Mouse (Mus musculus) layer of hippocampus, adult 11-12 months (tissue): ENCODE measurements around the gene Tmem59l.
A peak's percentile ranks its signal among the peaks of the same experiment; 100 is the strongest.

Experiments used
- DNase-seq: peaks from one replicate; pipeline ENCODE4 v3.0.0; 2022; ENCODE audit warnings: low spot score

The Tmem59l gene

DNA sequence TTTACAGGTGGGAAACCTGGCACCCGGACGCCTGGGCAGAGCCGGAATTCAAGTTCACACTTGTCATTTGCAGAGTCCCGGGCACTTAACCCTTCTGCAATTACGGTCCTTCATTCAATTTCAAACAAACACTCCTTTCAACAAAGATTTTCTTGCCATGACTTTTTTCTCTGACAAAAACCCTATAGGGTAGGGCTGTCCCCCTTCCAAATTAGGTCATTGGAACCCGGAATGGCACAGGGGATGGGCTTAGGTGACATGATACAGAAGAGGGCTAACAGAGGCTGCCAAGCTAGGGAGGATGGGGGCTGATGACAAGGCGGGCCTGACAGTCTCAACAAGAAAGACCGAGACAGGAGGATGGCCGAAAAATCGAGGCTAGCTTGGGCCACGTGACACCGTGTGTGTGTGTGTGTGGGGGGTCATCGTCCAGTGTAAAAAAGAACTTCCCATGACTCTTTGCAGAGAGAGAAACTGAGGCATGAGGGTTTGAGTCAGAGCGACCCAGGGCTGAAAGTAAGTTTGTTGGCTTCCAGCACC is 1.8 kb upstream of the Tmem59l start:
- no peak for DNase-seq

DNA sequence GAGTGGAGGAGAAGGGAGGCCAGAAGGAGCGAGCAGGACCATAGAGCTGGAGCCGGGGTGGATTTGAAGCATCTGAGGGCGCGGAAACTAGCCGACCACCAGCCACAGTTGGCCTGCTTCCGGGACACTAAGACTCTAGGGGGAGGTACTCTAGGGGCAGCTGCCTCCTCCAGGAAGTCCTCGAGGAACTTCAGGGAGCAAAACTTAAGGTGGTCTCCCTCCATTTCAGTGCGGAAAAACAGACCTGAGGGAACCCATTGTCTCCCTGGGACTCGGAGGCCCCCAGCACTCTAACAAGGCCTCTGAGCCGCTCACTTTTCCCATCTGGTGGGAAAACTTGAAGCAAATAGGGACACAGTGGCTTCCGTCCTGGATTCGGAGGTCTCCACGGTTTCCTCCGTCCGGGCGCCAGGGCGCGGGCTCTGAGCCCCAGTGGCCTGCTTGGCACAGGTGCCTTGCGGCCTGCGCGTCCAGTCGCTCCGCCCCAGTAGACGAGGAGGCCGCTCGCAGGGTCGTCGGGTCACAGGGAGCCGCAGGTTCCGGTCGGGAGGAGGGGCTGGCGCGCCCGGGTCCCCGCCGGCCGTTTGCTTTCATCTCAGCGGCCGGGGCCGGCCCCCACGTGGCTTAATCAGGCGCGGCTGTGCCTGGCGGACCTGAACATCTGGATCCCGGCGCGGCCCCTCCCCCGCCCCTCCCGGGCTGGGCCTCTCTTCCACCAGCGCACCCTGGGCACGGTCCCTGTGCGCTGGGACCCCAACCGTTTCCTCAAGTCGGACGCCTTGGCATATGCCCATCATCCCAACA is 1.0 kb upstream of the Tmem59l start:
- DNase-seq: no peak

DNA sequence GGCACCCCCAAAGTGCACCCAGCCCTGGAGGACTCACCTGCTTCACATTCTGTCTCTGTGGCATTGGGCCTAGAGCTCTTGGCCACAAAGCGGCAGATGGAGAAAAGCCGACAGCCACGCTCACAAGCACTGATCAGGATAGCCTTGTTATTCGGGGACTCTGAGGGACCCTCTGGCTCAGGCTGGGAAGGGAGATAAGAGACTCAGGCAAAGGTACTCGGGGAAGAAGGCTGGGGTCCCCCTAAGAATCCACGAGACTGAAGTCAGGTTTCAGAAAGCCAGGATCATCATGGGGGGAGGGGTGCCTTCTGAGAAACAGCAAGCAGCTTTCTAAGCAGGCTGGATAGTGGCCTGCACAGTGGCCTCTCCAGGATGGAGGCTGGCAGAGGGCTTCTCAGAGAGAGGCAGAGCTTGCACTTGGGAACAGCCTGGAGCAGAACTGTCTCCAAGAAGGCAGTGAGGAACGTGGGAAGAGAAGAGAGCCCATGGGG is 922 bp downstream of the Tmem59l start:
- DNase-seq: no peak

DNA sequence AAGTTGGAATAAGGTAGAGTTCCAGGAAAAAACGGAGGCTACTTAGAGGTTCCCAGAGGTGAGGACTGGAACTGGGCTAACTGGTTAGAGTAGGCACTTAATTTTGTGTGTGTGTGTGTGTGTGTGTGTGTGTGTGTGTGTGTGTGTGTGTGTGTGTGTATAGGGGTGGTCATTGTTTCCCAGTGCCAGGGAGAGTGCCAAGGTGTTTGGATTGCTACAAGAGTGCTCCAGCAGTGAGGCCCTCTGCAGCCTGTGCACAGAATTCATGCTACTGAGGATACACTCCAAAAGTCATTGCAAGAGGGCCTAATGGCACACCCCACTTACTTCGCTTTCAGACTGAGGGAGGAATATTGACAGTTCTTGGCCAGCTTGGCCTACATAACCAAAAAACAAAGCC is 4.2 kb downstream of the Tmem59l start:
- no peak for DNase-seq

DNA sequence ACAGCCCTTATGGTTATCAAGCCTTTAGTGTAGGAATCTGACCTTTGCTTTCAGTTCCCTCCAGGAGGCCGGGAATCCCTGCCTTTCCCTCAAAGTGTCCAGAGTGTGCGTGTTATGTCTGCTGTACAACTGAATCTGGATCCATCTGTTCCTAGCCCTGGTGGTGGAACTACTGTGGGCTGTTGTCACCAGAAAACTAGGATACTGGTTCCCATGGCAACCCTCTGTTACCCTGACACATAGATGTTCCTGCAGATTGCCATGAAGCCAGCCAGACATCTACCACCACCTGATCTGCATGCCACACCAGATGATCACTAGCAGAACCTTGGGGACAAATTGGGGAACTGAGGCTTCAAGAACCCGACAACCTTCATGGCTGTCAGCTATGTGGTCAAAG is 5.2 kb downstream of the Tmem59l start:
- peak; percentile 80 for DNase-seq

DNA sequence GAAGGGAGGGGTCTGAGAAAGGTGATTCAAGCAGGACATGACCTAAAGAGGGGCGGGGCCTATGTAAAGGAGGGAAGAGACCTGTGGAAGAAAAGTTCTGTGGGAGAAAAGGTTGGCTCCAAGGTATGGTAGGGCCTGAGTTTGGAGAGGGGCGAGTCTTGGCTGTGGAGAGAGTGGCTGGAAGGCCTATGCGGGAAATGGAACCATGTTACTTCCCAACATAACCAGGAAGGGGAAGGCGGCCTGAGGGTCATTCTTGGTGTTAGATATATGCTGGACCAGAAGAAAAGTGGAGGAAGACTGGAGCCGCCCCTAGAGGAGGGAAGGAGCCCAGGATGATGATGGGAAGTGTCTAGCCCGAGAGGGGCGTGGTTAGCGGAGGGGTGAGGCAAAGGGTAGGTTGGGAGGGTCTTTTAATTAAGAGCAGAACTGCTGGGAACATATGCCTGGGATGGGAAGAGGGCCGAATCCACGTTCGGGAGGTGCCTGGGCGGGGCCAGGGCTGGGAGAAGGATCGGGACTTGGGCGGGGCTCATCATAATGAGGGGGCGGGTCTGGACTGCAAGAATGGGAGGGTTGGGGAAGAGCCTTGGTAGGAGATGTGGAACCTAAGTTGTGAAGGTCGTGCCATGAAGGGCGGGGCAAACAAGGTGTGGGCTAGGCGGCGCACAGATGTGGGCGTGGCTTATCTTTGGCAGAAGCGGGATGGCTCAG is 9.7 kb downstream of the Tmem59l start:
- no peak for DNase-seq

DNA sequence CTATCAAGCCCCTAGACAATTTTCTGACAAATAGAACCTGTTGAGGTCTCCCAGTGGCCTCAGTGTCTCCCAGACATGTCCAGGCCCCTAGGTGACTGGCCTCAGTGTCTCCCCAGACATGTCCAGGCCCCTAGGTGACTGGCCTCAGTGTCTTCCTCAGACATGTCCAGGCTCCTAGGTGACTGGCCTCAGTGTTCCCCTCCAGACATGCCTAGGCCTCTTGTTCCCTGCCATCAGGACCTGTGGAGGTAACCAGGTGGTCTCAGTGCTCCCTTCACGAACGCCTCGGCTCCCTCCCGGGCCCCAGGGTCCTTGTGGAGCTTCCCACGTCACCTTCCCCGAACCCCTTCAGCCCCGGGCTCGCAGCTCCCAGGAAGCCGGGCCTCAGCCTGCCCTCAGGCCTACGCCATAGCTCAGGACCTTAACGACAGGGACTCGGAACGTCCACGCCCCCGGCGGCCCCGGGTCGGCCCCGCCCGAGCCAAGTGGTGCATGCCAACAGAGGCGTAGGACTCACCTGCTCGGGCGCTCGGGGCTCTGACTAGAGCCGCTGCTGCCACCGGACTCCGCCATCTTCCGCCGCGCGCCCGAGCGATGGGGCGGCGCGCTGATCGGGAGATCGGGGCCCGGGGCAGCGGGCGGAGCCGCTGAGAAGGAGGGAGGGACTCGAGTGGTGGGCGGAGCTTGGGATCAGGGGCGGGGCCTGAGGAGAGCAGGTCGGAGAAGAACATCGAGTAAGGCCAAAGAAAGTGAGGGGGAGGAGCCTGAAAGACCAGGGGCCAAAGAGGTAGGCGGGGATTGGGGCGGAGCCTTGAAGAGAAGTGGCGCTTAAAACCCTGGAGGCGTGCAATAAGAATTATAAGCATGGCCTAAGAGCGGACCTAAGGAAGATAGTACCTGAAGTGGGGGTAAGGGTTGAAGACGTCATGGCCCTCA is 10.6 kb downstream of the Tmem59l start, which contains the start of gene Klhl26:
Gene Klhl26, minus strand, starts transcription at position 636 of the 936 bp plus-strand sequence.
- DNase-seq: peak; percentile 93

DNA sequence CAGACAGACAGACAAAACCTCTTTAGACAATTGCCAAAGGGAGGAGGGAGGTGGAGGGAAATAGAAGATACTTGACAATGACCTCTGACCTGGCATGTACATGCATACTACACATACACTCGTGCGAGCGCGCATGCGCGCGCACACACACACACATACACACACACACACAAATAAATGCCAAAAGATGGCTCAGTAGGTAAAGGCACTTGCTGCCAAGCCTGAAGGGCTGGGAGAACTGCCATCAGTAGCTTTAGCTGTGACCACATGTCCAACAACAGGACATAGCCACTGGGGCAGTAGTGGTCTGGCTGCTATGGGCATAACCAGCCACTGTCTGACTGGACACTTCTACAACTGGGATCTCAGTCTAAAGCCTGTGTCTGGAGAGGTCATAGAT is 15.3 kb downstream of the Tmem59l start:
- no peak for DNase-seq

DNA sequence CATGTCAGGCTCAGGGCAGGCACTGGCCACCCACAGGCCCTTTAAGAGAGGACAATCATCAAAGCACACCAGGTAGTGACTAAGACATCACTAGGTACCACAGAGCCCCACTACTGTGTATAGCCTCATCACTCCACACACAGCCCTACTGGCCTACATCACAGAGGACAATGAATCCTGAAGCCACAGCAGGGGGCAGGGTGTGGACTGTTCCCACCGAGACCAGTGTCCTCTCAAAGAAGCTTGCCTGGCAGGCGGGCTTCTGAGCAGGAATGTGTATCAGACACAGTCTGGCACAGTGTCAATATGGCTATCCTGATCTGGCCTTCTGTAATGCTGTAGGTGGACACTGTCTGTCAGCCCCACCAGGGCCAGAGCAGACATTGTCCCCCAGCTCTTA is 17.2 kb downstream of the Tmem59l start:
- no peak for DNase-seq

DNA sequence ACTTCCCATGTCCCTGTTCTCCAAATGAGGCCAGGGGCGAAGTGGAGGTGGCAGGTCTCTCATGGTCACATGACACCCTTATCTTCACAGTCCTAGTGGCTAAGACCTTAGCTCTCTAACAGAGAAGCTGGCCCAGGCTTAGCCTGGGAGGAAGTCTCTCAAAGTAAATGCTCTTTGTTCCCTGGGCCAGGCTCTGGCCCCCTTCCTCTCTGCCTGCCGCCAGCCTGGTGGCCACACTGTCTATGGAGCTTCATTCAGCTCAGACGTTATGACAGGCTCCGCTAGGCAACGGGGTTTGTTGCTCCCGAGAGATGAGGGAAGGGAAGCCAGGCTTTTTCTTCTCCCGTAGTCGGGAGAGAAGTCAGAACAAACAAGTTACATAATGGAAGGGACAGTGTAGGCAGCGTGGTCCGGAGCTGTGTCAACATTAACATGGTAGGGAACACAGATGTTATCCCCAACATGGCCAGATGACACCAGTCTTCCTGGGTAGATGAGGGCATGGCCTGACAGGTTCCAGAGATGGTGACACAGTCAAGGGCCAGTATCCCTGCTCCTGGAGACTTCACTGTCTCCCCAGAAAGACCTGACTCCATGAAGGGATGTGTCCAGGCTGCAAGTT is 17.8 kb downstream of the Tmem59l start:
- DNase-seq: no peak

DNA sequence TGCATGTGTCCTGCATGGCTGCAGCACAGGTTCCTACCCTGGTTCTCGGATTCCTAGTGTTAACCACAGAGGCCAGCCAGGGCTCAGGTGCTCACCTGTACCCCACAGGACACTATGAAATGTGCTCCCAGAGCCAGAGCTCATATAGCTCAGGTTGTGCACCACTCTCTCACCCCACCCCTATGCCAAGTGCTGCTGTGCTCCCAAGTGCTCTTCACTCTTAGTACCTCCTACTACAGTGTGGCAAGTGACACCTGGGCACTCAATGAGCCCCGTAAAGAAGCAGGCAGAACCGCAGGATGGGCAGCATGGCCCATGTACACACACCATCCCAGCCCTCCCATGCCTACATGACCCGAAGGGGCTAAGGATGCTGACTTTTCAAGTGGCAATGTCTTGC is 18.4 kb downstream of the Tmem59l start:
- DNase-seq: no peak

DNA sequence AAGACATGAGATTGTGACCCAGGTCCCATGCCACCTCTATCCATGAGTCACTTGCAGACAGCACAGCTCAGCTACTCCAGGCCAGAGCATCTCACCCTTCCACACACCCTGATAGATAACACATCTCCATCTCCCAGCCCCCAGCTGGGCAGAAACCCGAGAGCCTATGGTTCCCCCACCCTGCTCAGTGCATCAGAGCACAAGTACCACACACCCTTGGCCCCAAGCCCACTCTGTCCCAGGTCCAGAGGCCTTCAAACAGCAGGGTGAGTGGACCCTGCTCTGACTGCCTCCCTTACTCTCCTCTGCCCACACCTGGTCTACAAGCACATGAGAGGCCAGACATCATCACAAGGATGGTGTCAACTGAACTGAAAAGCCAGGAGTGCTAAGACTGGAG is 19.3 kb downstream of the Tmem59l start:
- no peak for DNase-seq

DNA sequence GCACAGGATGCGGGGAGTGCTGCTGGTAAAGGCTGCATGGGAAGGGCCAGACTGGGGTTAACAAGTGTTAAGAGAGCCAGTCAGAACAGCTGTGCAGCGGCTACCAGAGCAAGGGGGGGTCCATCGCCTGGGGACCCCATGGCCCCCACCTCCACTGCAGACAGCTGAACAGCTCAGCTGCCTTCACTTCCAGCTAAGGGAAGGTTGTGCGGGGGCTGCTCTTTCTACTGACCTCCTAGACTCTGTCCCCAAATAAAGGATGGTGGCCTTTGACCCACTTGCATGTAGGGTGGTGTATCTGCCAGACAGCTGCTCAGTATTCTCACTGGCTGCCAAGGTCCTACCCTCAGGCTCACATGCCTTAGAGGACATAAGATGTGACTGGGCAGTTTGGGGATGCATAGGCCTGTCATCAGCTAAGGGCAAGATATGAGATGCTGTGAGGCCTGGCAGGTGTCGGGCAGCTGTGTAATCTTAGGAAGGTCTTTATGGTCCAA is 19.9 kb downstream of the Tmem59l start:
- no peak for DNase-seq

DNA sequence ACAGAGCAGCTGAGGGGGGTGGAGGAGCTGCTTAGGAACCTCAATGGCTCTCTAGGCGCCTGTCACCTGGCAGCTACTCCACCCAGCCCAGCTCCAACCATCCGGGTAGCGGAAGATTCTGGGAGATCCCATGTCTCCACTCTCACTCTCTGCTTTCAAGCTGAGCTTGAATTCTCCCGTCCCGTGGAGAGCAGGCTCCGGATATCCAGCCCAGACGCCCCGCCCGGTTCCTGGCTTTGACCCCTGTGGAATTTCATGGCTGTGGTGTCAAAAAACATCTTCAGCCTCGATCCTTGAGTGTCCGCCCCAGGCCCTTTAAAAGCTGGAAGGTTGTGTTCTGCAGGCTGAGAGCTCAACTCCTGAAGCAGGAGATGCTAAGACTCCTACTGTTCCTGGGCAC is 20.4 kb downstream of the Tmem59l start:
- DNase-seq: no peak

DNA sequence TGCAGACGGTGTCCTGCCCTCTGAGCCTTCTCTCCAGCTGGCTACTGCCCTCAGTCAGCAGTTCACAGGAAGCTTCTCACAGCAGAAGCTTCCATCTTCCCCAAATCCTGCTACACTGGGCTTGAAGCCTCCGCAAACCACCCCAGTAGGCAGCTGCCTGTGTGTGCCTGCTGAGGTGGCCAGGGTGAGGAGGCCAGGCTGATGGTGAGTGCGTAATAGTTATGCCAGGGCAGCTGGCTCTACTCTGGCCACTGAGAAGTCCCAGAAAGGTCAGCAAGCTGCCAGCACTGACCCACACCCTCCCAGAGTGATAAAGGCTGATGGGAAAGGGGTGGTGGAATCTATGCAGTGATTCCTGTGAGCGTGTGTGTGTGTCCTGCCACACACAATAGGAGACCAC is 20.9 kb downstream of the Tmem59l start:
- DNase-seq: no peak

DNA sequence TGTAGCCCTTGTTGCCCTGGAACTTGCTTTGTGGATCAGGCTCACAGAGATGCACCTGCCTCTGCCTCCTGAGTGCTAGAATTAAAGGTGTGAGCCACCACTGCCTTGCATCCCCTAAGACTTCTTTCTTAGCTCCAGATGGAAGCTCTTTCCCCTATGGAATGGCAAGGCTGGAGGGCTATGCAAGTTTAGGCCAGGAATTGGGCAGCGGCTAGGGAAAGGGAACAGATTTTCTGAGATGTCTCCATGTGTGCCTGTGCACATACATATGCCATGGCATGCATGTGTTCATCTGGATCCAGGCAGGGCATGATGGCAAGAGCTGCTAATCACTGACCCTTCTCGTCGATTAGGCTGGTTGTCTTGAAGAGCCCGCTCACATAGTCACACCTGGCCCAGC is 21.5 kb downstream of the Tmem59l start:
- no peak for DNase-seq

DNA sequence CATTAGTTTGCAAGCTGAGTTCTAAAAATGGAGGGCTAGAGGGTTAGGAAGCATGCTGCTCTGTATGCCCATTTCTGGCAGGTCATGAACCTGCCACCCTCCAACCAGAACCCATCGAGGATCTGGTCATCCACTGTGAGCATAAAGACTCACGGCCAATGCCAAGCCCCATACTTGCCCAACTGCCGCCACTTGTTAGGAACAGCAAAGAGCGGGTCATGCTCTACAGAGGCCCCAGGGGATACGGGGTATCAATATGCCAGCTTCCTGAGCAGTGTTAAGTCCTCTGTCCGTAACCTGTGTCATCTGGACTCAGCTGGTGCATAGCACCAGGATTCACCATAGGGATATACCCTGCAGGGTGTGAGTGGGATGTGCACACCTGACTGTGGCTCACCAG is 23.0 kb downstream of the Tmem59l start:
- DNase-seq: no peak

DNA sequence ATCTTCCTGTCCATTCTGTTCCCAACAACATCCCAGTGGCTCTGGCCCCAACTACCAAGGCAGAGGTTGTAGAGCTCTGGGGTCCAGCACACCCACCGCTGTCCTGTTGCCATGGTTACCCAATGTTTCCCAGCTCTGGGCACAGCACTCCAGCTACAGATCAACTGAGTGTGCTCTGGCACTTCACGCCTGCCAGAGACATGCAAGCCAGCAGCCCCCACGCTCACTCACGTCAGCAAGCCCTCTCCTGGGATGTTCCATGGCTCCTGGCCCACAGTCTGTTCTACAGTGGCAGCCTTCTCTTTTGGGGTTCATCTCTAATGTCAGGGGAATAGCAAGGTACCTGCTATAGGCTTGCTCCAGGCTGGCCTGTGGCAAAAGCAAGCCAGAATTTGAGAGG is 23.9 kb downstream of the Tmem59l start:
- DNase-seq: peak; percentile 76

DNA sequence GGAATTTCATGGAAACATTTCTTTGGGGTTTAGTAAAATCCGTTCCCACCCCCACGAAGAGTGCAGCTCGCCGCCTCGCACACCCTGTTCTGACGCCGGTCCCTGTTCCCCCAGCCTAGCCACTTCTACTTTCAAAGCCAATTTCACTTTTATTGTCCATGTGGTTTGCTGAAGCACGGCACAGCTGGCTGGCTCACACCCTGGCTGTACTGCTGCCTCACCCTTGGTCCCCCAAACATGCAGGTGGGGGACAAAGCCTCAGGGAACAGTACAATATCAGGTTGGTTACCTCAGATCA is 24.7 kb downstream of the Tmem59l start:
- peak; percentile 24 for DNase-seq

DNA sequence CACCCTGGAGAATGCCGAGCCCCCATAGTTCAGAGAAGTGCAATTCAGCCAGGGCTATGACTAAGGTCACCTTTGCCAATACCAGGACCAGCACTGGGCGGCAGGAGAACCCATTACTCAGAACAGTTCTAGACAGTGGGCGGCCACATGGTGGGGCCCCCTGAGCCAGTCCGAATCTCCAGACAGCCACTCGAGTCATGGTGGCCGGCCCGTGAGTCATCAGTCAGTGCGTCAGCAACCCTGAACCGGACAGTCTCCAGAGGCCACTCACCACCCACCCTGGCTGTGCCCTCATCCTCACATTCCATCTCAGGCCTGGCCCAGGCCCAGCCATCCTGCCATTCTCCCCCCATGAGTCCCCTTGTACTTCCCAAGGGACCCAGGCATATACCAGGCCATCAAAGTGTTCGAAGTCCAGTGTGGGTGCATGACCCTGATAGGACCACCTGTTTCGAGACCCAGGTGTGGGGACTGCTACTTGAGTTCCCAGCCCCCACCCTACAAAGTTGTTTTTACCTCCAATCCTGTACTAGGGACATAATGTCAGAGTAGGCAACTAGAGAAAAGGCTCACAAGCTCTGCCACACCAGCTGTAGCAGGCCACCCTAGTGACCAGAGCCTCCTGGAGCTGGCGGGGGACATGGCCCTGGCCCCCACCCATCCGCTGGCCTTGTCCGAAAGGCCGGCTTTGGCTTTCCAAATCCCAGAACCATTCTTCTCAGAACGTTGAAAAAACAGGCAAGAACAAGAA is 25.2 kb downstream of the Tmem59l start:
- DNase-seq: peak; percentile 21

DNA sequence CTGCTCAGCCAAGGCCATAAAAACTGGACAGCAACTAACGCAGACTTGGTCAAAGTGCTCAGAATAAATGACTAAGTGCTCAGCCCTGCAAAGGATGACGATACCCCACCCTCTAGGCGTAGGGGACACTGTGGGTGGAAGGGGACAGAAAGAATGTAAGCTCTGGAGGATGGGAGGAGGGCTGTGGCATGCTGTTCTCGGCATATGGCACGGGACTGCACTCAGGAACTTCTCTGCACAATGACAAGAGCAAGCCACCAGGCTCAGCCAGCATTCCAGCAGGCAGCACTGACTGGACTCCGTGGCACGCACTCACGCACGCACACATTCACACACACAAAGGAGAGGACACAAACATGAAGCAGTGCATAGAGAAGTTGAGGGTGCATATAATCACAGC is 26.6 kb downstream of the Tmem59l start:
- peak; percentile 41 for DNase-seq
